Mouse (Mus musculus) myocyte (in vitro differentiated cells): Measurements from ENCODE around the gene Ank3. TPM values are rescaled to one million over a fixed set of nuclear protein-coding genes. Genes with fewer than 3 reads are reported as not detected.

Source experiments
- H3K27me3 ChIP-seq: one replicate; pipeline ENCODE4 v1.6.1; 2011; ENCODE audit not compliant: control insufficient read depth, insufficient read depth, insufficient read length
- H3K36me3 ChIP-seq: one replicate; pipeline ENCODE4 v1.6.1; 2011; ENCODE audit not compliant: control insufficient read depth, insufficient read depth
- H3K4me2 ChIP-seq: one replicate; pipeline ENCODE4 v1.6.1; 2011; ENCODE audit warnings: low read depth, control low read depth
- H3K4me3 ChIP-seq: one replicate; pipeline ENCODE4 v1.5.1; 2011; ENCODE audit warnings: mild to moderate bottlenecking, control low read depth, moderate library complexity
- H3K79me2 ChIP-seq: one replicate; pipeline ENCODE4 v1.6.1; 2011; ENCODE audit not compliant: control insufficient read depth, insufficient read depth
- H3ac ChIP-seq: one replicate; pipeline ENCODE4 v1.6.1; 2011; ENCODE audit not compliant: control insufficient read depth, insufficient read length
- CEBPB ChIP-seq: IDR thresholded peaks from 2 replicates; pipeline ENCODE4 v1.6.1; 2011; ENCODE audit warnings: mild to moderate bottlenecking, moderate library complexity; ENCODE audit not compliant: poor library complexity, insufficient read depth, severe bottlenecking
- E2F4 ChIP-seq: IDR thresholded peaks from one replicate; pipeline ENCODE4 v1.6.1; 2011; ENCODE audit warnings: mild to moderate bottlenecking, control low read depth, moderate library complexity; ENCODE audit not compliant: insufficient read depth
- MAX ChIP-seq: IDR thresholded peaks from one replicate; pipeline ENCODE4 v1.6.1; 2011; ENCODE audit warnings: low read depth, mild to moderate bottlenecking, control low read depth
- MYOD1 ChIP-seq, 3 experiments: IDR thresholded peaks; one replicate each; pipeline ENCODE4 v1.6.1; 2011; ENCODE audit warnings: control low read depth in 2 of 3, low read depth in 2 of 3, mild to moderate bottlenecking in 2 of 3, moderate library complexity in 1 of 3; ENCODE audit not compliant: insufficient read length in 2 of 3, control insufficient read depth in 1 of 3
- MYOG ChIP-seq, 3 experiments: IDR thresholded peaks; one replicate each; pipeline ENCODE4 v1.6.1; 2011; ENCODE audit warnings: control low read depth in 2 of 3, low read depth in 2 of 3, mild to moderate bottlenecking in 2 of 3; ENCODE audit not compliant: insufficient read length in 2 of 3, control insufficient read depth in 1 of 3, insufficient read depth in 1 of 3
- POLR2A ChIP-seq: IDR thresholded peaks from one replicate; pipeline ENCODE4 v1.6.1; 2011; ENCODE audit warnings: low read depth, mild to moderate bottlenecking, control low read depth, moderate library complexity; ENCODE audit not compliant: insufficient read length
- POLR2AphosphoS2 ChIP-seq: IDR thresholded peaks from one replicate; pipeline ENCODE4 v1.6.1; 2011; ENCODE audit warnings: low read depth, control low read depth; ENCODE audit not compliant: insufficient read length
- REST ChIP-seq: IDR thresholded peaks from one replicate; pipeline ENCODE4 v1.6.1; 2011; ENCODE audit warnings: mild to moderate bottlenecking, control low read depth, moderate library complexity; ENCODE audit not compliant: insufficient read depth, insufficient read length
- SRF ChIP-seq: IDR thresholded peaks from one replicate; pipeline ENCODE4 v1.6.1; 2011; ENCODE audit warnings: low read depth; ENCODE audit not compliant: control insufficient read depth, insufficient read length
- TCF12 ChIP-seq: IDR thresholded peaks from one replicate; pipeline ENCODE4 v1.6.1; 2011; ENCODE audit warnings: mild to moderate bottlenecking, control low read depth; ENCODE audit not compliant: poor library complexity, insufficient read depth, severe bottlenecking
- TCF3 ChIP-seq: IDR thresholded peaks from one replicate; pipeline ENCODE4 v1.6.1; 2011; ENCODE audit warnings: low read depth, control low read depth; ENCODE audit not compliant: insufficient read length
- USF1 ChIP-seq: IDR thresholded peaks from one replicate; pipeline ENCODE4 v1.6.1; 2011; ENCODE audit warnings: low read depth, mild to moderate bottlenecking, control low read depth, moderate library complexity
- polyA plus RNA-seq: library from polyadenylated mRNA; unstranded; fragments of >200 nt; fragmentation: generic; extraction: Trizol; gene quantifications from one replicate; pipeline ENCODE4 v1.2.1, GENCODE M21; 2012; ENCODE audit warnings: missing spikeins

Gene Ank3
- polyA plus RNA-seq, 1 experiment, result 5.5 TPM

DNA sequence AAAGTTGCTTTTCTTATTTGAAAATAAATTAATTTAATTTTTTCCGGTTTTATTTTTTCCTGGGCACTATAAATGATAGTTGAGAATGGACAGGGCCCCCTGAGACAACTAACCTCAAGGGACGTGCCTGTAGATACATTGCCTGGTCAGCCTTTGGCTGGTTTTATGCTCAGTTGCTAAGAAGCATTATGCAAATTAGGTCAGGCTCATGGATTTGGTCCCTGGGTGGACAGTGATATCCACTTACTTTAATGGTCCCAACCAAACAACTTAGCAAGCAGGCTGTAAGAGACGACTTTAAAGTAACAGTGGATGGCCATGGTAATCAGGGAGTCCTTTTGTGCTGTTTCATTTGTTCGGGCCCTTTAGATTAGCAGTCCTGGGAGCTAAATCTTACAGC lies 392.0 kb downstream of the Ank3 start:
- H3K4me3 ChIP-seq, result no peak overlapping the region
- TF ChIP-seq TCF12, result no peak
- TF ChIP-seq USF1, result no peak
- no peak for TF ChIP-seq CEBPB
- no peak for TF ChIP-seq POLR2AphosphoS2
- TF ChIP-seq REST, result no peak
- TF ChIP-seq MYOG (IDR thresholded peaks at IDR 0.05; ENCODE audit: control insufficient read depth in 1 of 3, insufficient read depth in 1 of 3, insufficient read length in 2 of 3, low read depth in 2 of 3), result no peak
- TF ChIP-seq E2F4, result no peak
- no peak for TF ChIP-seq MYOD1 (IDR thresholded peaks at IDR 0.05; ENCODE audit: control insufficient read depth in 1 of 3, insufficient read length in 2 of 3, low read depth in 2 of 3)
- TF ChIP-seq POLR2A, result no peak
- TF ChIP-seq MAX, result no peak
- no peak for TF ChIP-seq SRF
- no peak for TF ChIP-seq TCF3
- no peaks in the 10 kb centered on the region for H3K27me3 ChIP-seq
- H3K36me3 ChIP-seq, result no peaks in the 10 kb centered on the region
- H3K79me2 ChIP-seq, result no peaks in the 10 kb centered on the region
- no peak overlapping the region for H3K4me2 ChIP-seq
- H3ac ChIP-seq, result no peak overlapping the region

DNA sequence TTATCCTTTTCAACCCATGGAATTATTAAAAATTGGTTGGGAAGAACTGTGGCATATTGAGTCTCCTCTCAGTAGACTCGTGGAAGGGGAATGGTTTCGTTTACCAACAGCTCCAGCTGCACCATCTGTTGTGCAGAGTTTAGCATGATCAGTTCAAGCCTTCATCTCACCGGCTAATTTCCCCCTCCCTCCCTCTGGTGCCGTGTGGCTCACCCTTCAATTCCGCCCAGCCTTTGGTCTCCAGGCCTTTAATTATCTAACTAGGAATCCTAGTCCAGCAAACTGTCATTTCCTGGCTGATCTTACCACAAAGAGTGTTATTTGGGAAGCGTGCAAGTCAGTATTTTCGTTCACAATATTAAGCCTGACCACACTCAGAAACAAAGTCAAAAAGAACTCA lies 393.4 kb downstream of the Ank3 start:
- TF ChIP-seq MYOD1 (IDR thresholded peaks at IDR 0.05; ENCODE audit: control insufficient read depth in 1 of 3, insufficient read length in 2 of 3, low read depth in 2 of 3), result no peak
- no peak for TF ChIP-seq POLR2A
- no peak for TF ChIP-seq E2F4
- TF ChIP-seq TCF12, result no peak
- TF ChIP-seq MAX, result no peak
- TF ChIP-seq CEBPB, result no peak
- no peak for TF ChIP-seq SRF
- no peak for TF ChIP-seq POLR2AphosphoS2
- TF ChIP-seq TCF3, result no peak
- TF ChIP-seq REST, result no peak
- no peak for TF ChIP-seq MYOG (IDR thresholded peaks at IDR 0.05; ENCODE audit: control insufficient read depth in 1 of 3, insufficient read depth in 1 of 3, insufficient read length in 2 of 3, low read depth in 2 of 3)
- TF ChIP-seq USF1, result no peak
- Histone ChIP-seq H3K36me3 (no peaks in the 10 kb centered on the region), H3K27me3 (no peaks in the 10 kb centered on the region)

DNA sequence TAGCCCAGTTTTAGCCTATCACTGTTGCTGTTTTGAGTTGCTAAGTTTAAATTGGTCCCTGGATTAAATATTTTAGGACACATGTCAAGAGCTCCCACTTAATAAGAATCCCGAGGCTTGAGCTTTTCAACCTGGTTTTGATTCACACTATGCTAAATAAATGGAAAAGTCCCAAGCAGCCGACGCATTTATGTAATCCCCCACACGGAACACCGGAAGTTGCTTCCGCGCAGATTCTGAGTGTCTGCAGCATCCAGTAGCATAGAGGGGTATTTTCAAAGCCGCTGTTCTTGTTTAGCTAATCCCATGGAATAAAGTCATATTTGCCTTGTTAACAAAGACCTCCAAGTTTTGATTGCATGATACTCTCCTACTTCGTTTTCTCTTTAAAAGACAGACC lies 393.8 kb downstream of the Ank3 start:
- H3K4me3 ChIP-seq, result no peak overlapping the region
- TF ChIP-seq MAX (no peak), CEBPB (no peak), SRF (no peak)
- H3K4me2 ChIP-seq, result no peak overlapping the region
- no peaks in the 10 kb centered on the region for H3K79me2 ChIP-seq
- H3ac ChIP-seq, result no peak overlapping the region
- no peaks in the 10 kb centered on the region for H3K36me3 ChIP-seq
- H3K27me3 ChIP-seq, result no peaks in the 10 kb centered on the region

More for the DNA sequence above, 393.4 kb downstream of the Ank3 start:
- Histone ChIP-seq H3ac (no peak overlapping the region), H3K4me2 (no peak overlapping the region), H3K4me3 (no peak overlapping the region), H3K79me2 (no peaks in the 10 kb centered on the region)

DNA sequence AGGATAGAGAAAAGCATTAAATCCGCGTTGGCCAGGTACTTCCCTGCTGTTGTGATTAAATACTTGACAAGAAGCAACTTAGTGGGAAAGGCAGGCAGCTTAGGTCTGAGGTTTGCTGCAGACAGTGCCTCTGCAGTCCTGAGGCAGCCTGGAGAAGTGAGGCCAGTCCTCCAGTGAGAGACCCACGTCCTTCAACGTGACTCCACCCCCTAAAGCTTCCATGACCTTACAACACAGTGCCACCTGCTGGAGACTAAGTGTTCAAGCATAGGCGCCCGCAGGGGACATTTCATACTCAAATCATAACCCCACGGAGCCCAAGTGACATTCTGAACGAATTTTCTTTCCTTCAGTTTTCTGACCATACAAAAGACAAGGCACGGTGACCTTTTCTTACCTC lies 394.5 kb downstream of the Ank3 start:
- H3K4me2 ChIP-seq, result no peak overlapping the region
- no peaks in the 10 kb centered on the region for H3K79me2 ChIP-seq
- H3ac ChIP-seq, result no peak overlapping the region
- H3K36me3 ChIP-seq, result no peaks in the 10 kb centered on the region
- no peak overlapping the region for H3K4me3 ChIP-seq
- no peaks in the 10 kb centered on the region for H3K27me3 ChIP-seq
- no peak for TF ChIP-seq CEBPB
- no peak for TF ChIP-seq MYOG (IDR thresholded peaks at IDR 0.05; ENCODE audit: control insufficient read depth in 1 of 3, insufficient read depth in 1 of 3, insufficient read length in 2 of 3, low read depth in 2 of 3)
- TF ChIP-seq POLR2A, result no peak
- TF ChIP-seq REST, result no peak

DNA sequence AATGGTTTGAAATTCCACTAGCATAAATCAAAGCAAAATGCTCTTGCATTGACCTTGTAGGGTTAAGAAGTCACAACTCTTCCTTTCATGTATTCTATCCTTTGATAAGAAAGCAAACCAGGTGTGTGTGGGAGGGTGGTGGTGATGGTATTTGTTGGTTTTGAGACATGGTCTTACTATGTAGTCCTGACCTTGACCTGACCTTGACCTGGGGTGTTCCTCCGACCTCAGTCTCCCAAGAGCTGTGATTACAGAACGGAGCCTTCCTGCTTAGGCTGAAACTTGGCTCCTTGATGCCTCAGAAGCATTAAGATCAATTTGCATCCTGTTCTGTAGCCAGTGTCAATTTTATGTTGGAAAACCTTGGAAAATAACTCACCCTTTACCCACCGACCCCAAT lies 397.1 kb downstream of the Ank3 start:
- Histone ChIP-seq H3K79me2 (no peaks in the 10 kb centered on the region), H3K27me3 (no peaks in the 10 kb centered on the region)
- TF ChIP-seq CEBPB, result no peak

DNA sequence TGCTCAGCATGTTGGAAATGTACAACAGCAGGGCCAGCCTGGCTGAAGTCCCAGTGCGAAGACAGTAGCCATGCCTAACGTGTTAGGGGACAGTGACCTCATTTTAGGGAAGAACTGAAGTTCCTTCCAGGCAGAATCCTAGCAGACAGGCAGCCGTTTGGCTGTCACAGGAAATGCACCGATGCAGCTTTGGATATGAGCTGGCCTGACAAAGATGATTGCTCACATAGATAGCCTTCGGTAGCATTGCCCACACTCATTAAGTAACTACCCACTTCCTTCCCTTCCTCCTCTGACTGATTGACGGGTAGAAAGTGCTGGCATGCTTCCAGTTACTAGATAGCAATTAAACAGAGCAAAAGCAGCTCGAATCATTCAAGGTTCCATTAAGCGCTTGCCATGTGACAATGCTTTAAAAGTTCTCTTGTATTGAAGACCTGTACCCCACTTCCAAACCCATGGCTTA lies 397.9 kb downstream of the Ank3 start:
- H3K36me3 ChIP-seq, result no peaks in the 10 kb centered on the region
- H3ac ChIP-seq, result no peak overlapping the region
- H3K79me2 ChIP-seq, result no peaks in the 10 kb centered on the region
- no peak overlapping the region for H3K4me2 ChIP-seq
- no peak overlapping the region for H3K4me3 ChIP-seq
- no peak for TF ChIP-seq MAX
- no peaks in the 10 kb centered on the region for H3K27me3 ChIP-seq

More for the DNA sequence above, 397.1 kb downstream of the Ank3 start:
- no peaks in the 10 kb centered on the region for H3K36me3 ChIP-seq
- no peak overlapping the region for H3K4me3 ChIP-seq
- H3ac ChIP-seq, result no peak overlapping the region
- H3K4me2 ChIP-seq, result no peak overlapping the region
